Mouse (Mus musculus) left cerebral cortex, adult 2 months (tissue): ENCODE data around the gene Cyb561d2. TPM values are rescaled to one million over a fixed set of nuclear protein-coding genes. Genes with fewer than 3 reads are reported as not detected.
A peak's percentile ranks its signal among the peaks of the same experiment; 100 is the strongest.

Experiments used
- DNase-seq, 2 experiments: peaks; one replicate each; pipeline ENCODE4 v3.0.0; 2021 to 2022; ENCODE audit warnings: low spot score in 2 of 2, mixed read lengths in 1 of 2; ENCODE audit errors: extremely low spot score in 1 of 2
- H3K27ac ChIP-seq: fragments of 200-600 bp; 2 replicates; pipeline ENCODE4 v1.8.1; 2022
- H3K4me3 ChIP-seq: fragments of 200-600 bp; 2 replicates; pipeline ENCODE4 v1.8.1; 2022
- CTCF ChIP-seq: fragments of 200-600 bp; IDR thresholded peaks from 2 replicates; pipeline ENCODE4 v1.8.1; 2022; ENCODE audit warnings: antibody characterized with exemption, mild to moderate bottlenecking, moderate library complexity
- intact Hi-C: fragments of 180-260 bp; cut with DNase I; formaldehyde crosslinking; loops from one replicate; pipeline ENCODE4 v1.15.1; 2025
- total RNA-seq, 2 experiments: library from RNA; stranded (reverse); gene quantifications; 2 replicates each; pipeline ENCODE4 v1.2.3; 2021

The Cyb561d2 gene
- total RNA-seq, 2 experiments from 2014 or later = 14.7 to 16.7 TPM

- Histone ChIP-seq H3K27ac (peak overlapping the region; percentile 93), H3K4me3 (peak overlapping the region; percentile 94)
- intact Hi-C loops = no loop called here
- TF ChIP-seq CTCF = no peak
- DNase-seq = no peak
Measured at GRCm38 (mm10) chr9:107555031-107555457, 13.1 kb upstream of the Cyb561d2 start.

- no peak; the same call in 1 of the 2 replicates for TF ChIP-seq CTCF
- Histone ChIP-seq H3K27ac (peak overlapping the region; percentile 93), H3K4me3 (peak overlapping the region; percentile 94)
- DNase-seq = peak; percentile 90 to 95
- intact Hi-C loops = no loop called here
Measured at GRCm38 (mm10) chr9:107554319-107554825, 12.4 kb upstream of the Cyb561d2 start.

- no peak for TF ChIP-seq CTCF
- DNase-seq = peak in 1 of 2 experiments; percentile 42
- intact Hi-C loops = no loop called here
- peak overlapping the region; percentile 94 for H3K4me3 ChIP-seq
- H3K27ac ChIP-seq = peak overlapping the region; percentile 78
Measured at GRCm38 (mm10) chr9:107553541-107554318, 11.7 kb upstream of the Cyb561d2 start.

GRCm38 (mm10) chr9:107552690-107553393, 10.8 kb upstream of the Cyb561d2 start:
- no peak for DNase-seq
- Histone ChIP-seq H3K27ac (no peak overlapping the region), H3K4me3 (no peak overlapping the region)
- intact Hi-C loops = no loop called here
- no peak for TF ChIP-seq CTCF

GRCm38 (mm10) chr9:107551890-107552355, 9.9 kb upstream of the Cyb561d2 start:
- intact Hi-C loops = no loop called here
- no peak for TF ChIP-seq CTCF
- H3K4me3 ChIP-seq = peak overlapping the region; percentile 44
- no peak for DNase-seq
- no peak overlapping the region for H3K27ac ChIP-seq

GRCm38 (mm10) chr9:107551117-107551889, 9.3 kb upstream of the Cyb561d2 start, which contains the start of gene Rassf1:
Gene Rassf1 (plus strand): TSS chr9:107551555.
- intact Hi-C loops = no loop called here
- TF ChIP-seq CTCF = no peak
- no peak for DNase-seq
- Histone ChIP-seq H3K27ac (no peak within 1 kb of the TSS), H3K4me3 (peak within 1 kb of the TSS; percentile 44)

- TF ChIP-seq CTCF = no peak
- Histone ChIP-seq H3K4me3 (no peak overlapping the region), H3K27ac (no peak overlapping the region)
- no peak for DNase-seq
- intact Hi-C loops = no loop called here
Measured at GRCm38 (mm10) chr9:107550491-107551116, 8.6 kb upstream of the Cyb561d2 start.

GRCm38 (mm10) chr9:107549297-107550074, 7.5 kb upstream of the Cyb561d2 start:
- intact Hi-C loops = no loop called here
- H3K27ac ChIP-seq = no peak overlapping the region
- H3K4me3 ChIP-seq = no peak overlapping the region
- no peak for DNase-seq
- TF ChIP-seq CTCF = no peak

GRCm38 (mm10) chr9:107548820-107549219, 6.8 kb upstream of the Cyb561d2 start:
- no peak overlapping the region for H3K27ac ChIP-seq
- no peak for DNase-seq
- intact Hi-C loops = no loop called here

GRCm38 (mm10) chr9:107547957-107548356, 6.0 kb upstream of the Cyb561d2 start:
- no peak for DNase-seq
- H3K4me3 ChIP-seq = no peak overlapping the region
- TF ChIP-seq CTCF = no peak
- intact Hi-C loops = no loop called here
- no peak overlapping the region for H3K27ac ChIP-seq

More at GRCm38 (mm10) chr9:107548820-107549219, 6.8 kb upstream of the Cyb561d2 start:
- TF ChIP-seq CTCF = no peak
- H3K4me3 ChIP-seq = no peak overlapping the region
